Mouse (Mus musculus) gastrocnemius, postnatal 10 days (tissue): ENCODE measurements at regions not wholly inside any gene's neighbourhood (a gene's known extent, or its start where the extent isn't known, plus 50 kb on each side); places are given as distances from the start of the nearest gene placed in this dataset.

ENCODE experiments used
- DNase-seq: peaks from one replicate; pipeline ENCODE4 v3.0.0; 2021; ENCODE audit warnings: mixed read lengths

DNA sequence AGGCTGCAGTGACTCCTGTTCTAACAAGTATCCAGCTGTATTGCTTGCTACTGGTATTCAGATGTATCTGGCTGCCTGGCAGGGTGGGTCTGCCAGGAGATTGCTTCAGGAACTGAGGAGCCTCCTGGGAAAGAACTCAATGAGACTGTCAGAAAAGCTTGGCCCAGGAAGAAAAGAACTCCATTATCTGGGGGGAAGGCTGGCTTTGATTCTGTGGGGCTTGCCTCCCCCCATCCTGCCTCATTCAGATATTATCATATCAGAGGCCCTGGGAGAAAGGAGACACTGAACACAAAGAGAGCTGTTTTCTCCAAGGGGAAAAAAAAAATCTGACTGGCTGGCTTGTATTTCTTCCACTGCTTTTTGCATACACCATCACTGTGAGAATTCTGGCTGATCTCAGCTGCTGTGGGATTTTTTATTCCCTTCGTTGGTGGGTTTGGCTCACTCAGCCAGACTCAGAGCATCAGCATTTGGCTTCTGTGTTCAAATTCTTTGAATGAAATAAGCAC, 552.0 kb upstream of the Tbl1xr1 start:
- DNase-seq = peak; percentile 19

DNA sequence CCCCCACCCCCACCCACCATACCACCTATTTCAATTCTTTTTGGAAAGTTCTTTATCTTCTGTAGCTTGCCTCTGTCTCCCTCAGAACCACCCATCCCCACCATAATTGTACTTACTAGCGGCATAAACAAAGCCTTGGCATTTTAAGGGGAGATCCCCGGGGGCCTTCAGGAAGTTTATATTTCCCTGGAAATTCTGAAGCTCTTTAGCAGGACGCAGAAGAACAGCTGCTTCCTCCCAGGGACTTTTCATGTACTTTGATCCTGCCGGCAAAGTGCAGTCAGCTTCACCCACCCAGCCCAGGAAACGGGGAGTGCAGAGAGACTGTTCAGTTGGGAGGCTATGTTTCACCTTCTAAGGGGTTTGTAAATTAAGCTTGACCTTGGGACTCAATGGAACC, 545.6 kb upstream of the Tbl1xr1 start:
- DNase-seq = no peak

DNA sequence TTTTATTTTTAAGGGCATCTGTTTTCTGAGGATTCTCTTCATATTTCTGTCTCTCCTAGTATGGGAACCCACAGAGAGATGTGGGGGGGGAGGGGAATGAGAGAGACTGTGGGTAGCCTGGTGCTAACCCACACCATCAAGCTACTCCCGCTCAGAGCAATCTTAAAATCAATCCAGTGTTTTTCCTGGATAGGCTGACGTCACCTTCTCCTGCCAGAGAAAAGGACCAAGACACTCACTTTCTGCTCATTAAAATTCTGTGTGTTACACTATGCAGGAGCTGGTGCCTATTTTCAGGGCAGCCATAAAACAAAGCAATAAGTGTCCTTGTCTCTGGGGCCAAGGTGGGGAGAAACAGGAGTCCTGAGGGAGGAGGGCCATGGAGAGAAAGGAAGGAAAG, 537.3 kb upstream of the Tbl1xr1 start:
- no peak for DNase-seq

DNA sequence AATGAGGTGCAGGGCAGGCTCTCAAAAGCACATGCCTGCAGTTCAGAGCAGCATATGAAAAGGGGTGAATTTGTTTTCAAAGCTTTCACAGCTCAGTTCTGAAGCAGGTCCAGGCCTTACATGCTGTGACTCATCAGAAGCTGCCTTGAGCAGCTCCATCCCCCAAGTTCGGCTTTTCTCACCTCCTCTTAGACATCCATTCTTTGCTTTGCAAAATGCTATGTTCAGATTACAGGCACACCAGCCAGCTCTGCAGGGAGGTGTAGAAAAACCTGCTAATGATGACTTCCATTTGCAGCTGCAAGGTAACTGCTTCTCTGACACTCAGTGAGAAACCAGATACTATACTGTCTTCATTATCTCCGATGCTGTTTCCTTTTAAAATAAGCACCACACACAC, 532.0 kb upstream of the Tbl1xr1 start:
- DNase-seq = no peak

DNA sequence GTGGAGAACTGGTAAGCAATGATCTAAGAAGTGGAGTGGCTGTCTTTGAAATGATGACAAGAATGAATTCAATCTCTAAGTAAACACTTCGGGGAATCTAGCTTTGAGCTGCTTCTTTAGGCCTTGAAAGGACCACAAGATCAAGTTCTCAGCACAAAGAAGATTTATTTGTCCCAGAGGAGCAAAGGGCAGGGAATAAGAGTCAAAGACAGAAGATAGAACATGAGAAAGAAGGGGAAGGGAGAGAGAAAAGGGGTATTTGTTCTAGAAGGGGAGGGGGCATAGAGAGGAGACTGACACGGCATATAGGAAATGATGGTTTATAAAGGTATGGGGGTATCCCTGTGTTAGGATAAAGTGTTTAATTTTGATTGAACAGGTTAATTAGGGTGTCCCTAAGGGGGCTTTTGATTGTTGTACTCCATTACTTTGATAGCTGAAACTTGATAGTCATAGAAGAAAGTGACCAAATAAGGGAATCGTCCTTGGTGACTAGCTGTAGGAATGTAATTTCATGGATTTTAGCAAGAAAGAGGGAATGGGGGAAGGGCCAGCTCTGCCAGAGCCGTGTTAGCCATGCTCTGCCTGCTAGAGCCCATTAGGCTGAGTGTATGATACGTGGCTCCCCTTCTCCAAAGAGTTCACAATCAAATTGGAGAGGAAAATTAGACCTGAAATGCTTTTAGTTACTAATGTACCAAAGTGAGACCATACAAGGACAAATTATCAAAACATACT, 531.1 kb upstream of the Tbl1xr1 start:
- DNase-seq = no peak

DNA sequence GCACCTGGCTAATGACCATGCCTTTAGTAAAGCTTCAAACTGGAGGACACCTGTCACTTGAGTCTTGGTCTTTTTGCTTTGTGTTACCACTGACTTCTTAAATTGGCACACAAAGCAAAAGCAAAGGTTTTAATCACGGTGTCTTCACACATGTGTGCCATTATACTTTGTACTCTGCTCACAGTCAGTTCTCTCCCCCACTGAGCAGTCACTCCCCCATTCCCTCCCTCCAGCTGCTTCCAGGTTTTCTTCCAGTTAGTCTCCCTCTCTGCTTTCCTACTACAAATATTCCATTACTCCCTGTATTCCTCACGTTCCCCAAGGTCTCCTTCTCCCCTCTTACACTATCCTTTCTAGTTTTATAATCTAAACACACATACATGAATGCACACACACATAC, 530.0 kb upstream of the Tbl1xr1 start:
- DNase-seq = no peak

DNA sequence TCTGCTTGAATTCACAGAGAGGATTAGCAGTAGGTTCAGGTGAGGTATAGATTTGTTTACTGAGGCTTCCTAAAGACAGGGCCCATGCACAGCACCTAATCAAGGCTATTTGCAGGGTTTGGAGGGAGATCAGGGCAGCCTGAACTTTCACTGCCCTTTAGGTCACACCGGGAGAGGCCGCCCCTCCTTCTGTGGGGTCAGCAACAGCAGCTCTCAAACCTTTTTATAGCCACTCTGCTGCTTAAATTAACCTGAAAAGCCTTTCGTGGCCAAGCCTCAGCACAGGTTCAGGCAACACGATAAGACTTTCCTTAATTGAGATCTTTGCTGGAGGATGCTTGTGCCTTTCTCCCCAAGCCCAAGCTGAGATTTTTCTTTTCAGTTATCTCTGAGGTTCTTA, 526.8 kb upstream of the Tbl1xr1 start:
- no peak for DNase-seq

DNA sequence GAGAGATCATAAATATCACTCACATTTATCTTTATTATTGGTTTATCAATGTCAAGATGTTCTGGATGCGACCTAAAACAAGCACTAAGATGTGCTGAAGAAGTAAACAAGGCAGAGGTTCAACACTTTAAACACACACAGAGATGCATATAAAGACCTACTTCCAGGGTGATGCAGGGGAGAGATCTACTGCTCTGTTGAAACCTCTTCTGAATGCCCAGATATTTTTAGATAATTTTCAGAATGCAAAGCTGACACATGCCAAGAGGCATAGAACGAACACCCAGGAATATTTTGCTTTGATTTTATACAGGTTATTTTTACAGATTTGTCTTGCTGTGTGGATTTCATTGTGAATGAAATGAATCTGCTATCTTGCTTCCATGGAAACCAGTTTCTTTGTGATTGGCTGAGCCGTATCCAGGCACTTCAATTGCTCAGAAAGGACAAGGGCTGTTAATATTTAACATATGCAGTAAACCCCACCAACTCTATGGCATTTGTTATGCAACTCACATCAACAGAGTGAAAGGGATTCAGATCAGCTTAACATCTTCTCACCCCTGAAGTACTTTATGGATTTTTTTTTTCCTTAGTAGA, 523.2 kb upstream of the Tbl1xr1 start:
- no peak for DNase-seq

DNA sequence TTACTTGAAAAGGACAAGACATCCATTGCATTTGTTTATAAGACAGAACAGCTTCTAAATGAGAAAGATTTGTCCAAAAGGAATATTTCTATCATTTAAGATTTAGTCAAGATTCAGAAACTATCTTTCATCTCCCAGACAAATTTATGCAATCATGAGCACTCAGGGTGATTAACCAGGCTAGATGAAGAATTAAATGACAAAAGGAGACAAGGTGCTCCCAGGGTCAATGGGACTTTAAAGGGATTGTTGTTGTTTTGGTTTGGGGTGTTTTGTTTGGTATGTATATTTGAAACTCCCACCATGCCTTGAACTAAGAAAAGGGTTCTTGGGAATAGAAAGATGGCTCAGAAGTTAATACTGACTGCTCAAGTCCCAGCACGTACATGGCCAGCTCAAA, 522.6 kb upstream of the Tbl1xr1 start:
- no peak for DNase-seq

DNA sequence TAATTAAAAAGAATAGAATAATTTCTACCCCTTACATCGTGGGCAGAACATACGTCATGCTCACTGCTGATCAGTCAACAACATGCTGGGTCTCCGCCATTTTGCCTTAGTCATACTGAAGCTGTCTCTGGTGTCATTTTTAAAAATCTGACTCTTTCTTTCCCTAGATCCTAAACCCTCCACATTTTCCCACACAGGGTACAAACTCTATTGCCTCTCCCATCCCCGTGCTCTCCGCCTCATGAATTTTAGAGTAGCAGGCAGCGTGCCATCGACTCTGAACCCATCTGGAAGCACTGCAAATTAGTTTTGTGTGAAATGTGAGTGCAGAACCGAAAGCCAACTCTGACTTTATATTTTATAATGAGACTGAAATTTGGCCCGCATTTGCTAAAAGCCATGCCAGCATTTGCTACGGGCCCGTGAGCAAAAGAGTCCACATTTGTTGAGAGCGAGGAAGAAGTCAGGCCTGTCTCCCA, 518.5 kb upstream of the Tbl1xr1 start:
- peak; percentile 54 for DNase-seq

DNA sequence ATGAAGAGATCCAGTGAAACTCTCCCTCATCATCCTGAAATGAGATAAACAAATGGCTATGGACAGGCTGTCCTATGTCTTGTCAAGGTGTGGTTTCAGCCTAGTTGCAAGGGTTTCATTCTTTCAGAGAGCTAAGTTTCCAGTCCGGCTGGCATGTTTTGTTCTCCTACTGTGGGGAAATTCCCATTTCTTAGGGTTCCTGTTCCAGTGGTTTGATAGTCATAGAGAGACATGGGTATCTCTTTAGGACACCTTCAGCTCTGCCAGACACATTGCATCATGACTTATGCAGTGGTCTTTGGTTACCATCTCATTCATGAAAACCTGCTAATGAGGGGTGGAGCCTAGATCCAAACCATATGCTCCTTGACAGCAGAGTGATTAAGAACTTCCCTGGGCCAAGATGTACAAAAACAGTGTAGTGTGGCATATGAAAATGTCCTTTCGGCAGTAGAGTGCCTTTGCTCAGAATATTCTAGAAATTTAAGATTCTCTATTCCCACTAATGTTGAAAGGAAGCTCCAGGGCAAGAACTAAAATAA, 513.6 kb upstream of the Tbl1xr1 start:
- DNase-seq = no peak

DNA sequence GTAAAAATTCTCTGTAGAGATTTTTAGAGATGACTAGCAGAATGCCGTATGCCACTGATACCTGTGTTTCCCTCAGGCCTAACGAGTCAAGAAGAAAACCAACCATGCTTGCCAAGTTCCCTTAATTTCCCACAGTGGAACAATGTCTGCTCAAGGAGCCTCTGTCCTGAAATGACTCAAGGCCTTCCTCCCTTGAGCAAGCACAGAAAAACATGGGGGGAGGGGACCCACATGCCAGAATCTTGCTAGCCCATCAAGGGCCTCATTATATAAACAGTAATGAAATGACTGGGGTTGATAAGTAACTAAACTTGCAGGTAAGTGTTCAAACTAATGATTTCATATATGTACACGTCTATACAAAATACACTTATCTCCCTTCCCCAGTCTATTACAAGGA, 513.0 kb upstream of the Tbl1xr1 start:
- DNase-seq = no peak

DNA sequence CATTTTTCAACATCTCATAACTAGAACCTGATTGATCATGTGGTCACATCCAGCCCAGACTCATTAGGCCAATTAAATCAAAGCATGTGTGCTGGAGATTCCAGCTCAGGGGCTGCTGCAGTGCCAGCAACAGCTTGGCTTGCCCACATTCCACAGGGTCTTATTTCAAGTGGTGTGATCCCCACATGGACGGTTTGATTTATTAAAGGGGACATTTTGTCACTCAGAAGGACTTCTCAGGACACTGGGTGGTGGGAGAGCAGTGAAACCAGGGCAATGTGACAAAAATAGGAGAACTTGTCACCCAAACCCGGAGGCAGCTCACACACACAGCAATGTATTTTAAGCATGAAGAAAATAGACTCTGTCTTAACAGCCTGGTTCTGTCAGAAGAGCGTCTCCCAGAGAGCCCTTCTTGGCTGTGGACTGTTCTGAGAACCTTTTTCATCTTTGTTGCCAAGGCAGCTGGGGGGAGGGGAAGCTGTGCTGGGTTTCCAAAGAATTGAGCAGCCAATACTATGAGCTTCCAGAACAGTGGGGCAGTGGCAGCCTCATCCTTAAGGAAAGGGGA, 512.2 kb upstream of the Tbl1xr1 start:
- DNase-seq = peak; percentile 67

DNA sequence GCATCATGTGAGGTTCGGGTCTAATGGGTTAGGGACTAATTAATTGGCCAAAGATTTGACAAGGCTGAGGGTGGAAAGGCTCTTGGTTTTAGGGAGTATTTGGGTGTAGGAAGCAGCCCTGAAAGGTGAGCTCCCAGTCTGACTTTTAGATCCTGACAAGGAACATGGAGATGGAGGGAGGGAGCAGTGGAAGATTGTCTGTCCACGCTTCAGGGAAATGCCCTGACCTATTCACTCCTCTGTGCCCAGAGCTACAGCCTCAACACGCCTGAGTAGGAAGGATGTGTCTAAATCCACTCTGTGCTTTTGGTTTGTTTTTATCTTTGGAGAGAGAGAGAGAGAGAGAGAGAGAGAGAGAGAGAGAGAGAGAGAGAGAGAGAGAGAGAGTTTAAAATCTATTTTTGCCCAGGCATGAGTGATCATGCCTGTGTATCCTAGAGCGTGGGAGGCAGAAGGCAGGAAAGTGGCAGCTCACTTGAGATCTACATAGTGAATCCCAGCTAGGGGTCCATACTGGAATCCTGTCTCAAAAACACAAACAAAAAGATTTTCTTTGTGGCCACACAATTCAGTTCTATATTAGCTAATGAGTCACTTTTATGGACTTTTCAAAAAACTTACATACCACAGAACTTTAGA, 511.5 kb upstream of the Tbl1xr1 start:
- DNase-seq = no peak

DNA sequence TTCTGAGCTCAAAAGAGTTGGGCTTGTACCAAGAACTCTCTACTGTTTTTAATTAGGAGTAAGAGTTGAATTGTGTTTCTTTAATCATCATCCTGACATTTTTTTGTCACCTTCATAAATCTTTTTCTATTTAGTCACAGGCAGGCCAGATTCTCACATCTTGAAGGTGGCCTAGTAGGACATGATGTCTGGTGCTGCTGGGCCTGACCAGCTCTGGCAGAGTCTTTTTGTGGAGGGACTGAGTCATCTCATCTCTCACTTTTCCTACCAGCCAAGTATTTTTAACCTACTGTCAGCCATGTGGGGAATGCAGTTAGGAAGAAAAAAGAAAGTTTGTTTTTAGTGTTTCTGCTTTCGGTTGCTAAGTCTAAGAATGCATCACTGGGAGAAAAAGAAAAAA, 506.7 kb upstream of the Tbl1xr1 start:
- no peak for DNase-seq

DNA sequence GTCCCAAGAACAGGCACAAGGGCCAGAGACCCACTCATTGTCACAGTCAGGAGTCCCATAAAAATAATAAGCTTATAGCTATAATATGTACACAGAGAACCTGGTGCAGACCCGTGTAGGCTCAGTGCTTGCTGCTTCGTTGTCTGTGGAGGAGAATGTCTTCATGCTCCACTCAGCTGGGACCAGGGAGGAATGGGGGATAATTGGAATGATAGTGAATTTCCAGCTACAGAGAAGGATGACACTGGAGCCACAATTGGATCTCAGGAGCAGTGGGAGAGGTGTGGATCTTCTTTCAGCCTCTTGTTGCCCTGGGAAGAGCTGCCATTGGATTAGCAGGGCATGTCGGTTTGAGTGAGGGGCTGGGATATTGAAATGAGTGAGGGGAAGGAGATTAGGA, 497.8 kb upstream of the Tbl1xr1 start:
- DNase-seq = no peak

DNA sequence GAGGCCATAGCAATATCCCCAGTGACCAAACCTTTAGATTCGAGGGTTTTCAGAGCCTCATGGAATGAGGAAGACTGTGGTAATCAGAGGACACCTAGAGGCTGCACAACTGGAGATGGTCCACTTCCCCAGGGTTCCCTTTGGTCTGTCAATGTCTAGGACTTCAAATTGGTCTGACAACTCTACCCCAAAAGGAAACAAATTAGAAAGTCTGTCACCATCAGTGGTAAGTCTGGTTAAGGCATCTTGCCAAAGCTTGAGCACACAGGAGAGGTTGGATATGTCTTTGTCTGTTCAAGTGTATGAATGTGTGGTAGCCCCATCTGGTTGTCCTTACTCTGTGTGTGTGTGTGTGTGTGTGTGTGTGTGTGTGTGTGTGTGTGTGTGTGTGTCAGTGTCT, 494.3 kb upstream of the Tbl1xr1 start:
- no peak for DNase-seq

DNA sequence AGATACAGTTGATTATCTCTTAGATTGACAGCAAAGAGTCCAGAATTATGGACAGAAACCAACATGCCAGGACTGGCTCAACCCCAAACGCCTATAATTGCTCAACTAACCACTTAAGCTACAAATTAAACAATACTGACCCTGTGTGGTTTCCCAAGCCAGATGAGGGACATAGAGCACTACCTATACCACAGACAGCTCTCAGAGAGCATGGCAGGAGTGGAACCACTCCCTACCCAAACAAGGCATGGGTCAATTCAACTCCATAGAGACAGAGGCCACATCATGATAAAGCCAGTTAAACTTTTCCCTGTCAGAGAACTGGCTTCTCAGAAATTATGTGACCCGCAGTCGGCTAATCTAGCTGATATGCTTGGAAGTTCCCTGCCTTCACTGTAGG, 490.7 kb upstream of the Tbl1xr1 start:
- DNase-seq = no peak

DNA sequence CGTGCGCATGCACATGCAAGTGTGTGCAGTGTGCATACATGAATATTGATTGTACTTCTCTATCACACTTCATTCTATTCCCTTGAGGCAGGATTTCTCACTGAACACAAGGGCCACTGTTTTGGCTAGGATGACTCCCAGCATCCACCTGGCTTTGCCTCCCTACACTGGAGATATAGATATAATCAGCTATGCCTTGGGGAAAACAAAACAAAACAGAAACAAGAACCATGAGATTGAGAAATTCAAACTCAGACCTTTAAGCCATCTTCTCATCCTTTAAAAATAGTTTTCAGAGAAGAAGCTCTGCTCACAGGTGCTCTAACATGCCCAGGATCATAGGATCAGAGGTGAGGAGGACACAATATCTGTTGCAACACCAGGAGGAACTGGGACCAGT, 469.6 kb upstream of the Tbl1xr1 start:
- DNase-seq = no peak

DNA sequence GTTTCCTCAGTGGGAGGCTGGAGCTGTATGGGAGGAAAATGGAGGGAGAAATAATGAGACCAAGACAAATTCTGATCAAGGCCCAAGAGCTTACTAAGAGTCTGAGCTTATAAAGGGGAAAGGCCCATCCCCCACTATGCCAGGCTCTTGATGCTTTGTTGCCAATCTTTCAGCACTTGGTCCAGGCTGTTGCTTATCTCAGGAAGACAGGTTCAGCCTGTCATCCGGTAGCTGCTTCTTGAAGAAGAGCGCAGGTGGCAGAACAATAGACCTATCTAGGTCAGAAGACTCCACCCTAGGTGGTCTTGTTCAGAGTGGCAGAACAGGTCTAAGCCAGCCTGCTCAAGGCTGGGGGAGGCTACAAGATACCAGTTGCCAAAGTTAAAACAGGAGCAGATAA, 466.2 kb upstream of the Tbl1xr1 start:
- DNase-seq = no peak

DNA sequence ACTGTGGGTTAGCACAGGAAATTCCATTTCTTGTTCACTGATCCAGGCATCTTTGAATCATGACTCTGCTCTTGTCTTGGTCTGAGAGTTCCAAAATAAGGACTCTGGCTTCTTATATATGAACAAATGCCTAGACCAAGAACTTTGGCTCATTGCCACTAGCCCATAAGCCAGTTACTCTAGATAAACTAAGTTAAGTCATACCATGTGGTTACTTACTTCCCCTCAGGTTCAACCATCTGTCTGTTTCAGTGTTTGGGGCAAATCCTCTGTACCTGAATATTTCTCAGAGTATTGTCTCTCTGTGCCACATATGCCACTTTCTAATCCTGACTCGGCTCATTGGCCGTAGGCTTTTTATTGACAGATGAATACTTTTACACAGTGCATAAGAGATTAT, 454.7 kb upstream of the Tbl1xr1 start:
- DNase-seq = no peak

DNA sequence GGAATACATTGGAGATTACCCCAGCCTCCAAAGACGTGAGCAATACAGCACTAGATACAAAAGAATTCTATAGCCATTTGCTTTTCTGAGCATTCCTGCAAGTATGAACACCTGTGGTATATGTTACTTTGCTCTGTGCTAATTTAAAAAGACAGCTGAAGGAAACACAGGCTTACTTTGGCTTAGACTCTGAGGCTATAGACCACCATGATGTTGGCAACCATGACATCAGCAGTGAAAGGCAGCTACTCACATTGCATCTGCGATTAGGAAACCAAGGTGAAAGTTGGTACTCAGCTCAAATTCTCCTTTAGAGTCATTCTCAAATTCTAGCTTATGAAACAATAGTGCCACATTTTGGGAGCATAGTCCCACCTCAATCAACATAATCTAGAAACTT, 451.4 kb upstream of the Tbl1xr1 start:
- no peak for DNase-seq

DNA sequence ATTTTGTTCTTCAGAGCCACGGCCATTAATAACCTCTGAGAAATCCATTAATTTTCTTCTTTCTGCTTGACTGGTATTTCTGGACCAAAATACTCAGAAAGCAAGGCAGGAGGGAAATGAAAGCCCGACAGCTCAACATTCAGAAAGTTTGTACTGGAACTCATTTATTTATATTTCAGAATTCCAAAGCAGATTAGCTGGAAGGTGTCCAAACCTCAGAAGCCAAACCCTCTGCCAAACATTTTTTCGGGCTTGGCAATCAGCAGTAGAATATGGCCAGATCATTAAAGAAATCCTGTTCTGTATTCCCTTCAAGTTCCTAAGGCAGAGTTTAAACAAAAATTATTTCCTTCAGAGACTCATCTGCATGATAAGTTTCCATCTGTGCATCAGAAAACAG, 450.4 kb upstream of the Tbl1xr1 start:
- peak; percentile 9 for DNase-seq
